Mouse (Mus musculus): ENCODE data around the gene Rbpjl.

DNA sequence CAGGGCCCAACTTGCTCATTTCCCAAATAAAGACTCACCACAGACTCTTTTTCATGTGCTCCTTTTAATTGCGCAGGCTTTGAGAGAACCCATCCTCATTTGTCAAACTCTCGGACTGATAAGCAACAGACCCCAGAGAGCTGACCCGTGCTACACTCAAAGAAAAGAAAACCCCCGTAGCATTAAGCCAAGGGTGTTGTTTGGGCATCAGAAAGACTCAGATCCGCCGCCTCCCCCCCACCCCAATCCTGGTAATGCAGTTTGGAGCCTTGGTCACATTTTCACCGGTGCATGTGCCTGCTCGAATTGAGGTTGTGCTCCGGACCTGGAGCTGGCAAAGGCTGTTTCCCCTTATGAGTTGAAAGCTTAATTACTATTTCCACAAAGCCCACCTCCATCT is 2.1 kb downstream of the Rbpjl start, which contains the start of gene Matn4:
- TF ChIP-seq POLR2A (IDR thresholded peaks at IDR 0.05; ENCODE audit: extremely low read depth, insufficient read depth, low read length) (no peak), CTCF (IDR thresholded peaks at IDR 0.05; ENCODE audit: extremely low read depth, insufficient read depth, low read length) (no peak)
